Mouse (Mus musculus) lung, embryonic 15.5 days (tissue): ENCODE measurements at regions not wholly inside any gene's neighbourhood (a gene's known extent, or its start where the extent isn't known, plus 50 kb on each side); places are given as distances from the start of the nearest gene placed in this dataset.

Experiments
- ATAC-seq: fragments of 200-750 bp; cut with Nextera tagmentation; 2 replicates; pipeline ENCODE4 v1.8.0; 2017; ENCODE audit warnings: moderate number of reproducible peaks, borderline replicate concordance; ENCODE audit not compliant: low FRiP score, low TSS enrichment; ENCODE audit errors: extremely low read depth
- H3K27ac ChIP-seq: fragments of 300-500 bp; sonication (generic); 2 replicates; pipeline ENCODE4 v1.5.1; 2015; ENCODE audit warnings: moderate library complexity, mild to moderate bottlenecking, inconsistent platforms
- H3K27me3 ChIP-seq: fragments of 300-500 bp; sonication (generic); 2 replicates; pipeline ENCODE4 v1.6.1; 2015; ENCODE audit warnings: inconsistent platforms
- H3K36me3 ChIP-seq: fragments of 300-500 bp; sonication (generic); 2 replicates; pipeline ENCODE4 v1.6.1; 2015; ENCODE audit warnings: inconsistent platforms
- H3K4me1 ChIP-seq: fragments of 300-500 bp; sonication (generic); 2 replicates; pipeline ENCODE4 v1.6.1; 2015; ENCODE audit warnings: inconsistent platforms
- H3K4me2 ChIP-seq: fragments of 300-500 bp; sonication (generic); 2 replicates; pipeline ENCODE4 v1.6.1; 2015; ENCODE audit warnings: inconsistent platforms, mild to moderate bottlenecking, moderate library complexity
- H3K4me3 ChIP-seq: fragments of 300-500 bp; sonication (generic); 2 replicates; pipeline ENCODE4 v1.5.1; 2015; ENCODE audit warnings: mild to moderate bottlenecking, inconsistent platforms
- H3K9ac ChIP-seq: fragments of 300-500 bp; sonication (generic); 2 replicates; pipeline ENCODE4 v1.6.1; 2015; ENCODE audit warnings: inconsistent platforms
- H3K9me3 ChIP-seq: fragments of 300-500 bp; sonication (generic); 2 replicates; pipeline ENCODE4 v1.6.1; 2016; ENCODE audit warnings: inconsistent platforms
- WGBS: fragments of 180-500 bp; shearing (Covaris S2); methylation state at CpG from one replicate; pipeline ENCODE4 v1.1.7; 2015; 5-methylcytosine and 5-hydroxymethylcytosine counted together

- Histone ChIP-seq H3K27me3 (no peaks in the 10 kb centered on the region), H3K4me2 (no peak overlapping the region), H3K4me1 (no peaks in the 10 kb centered on the region), H3K9ac (no peak overlapping the region), H3K9me3 (no peaks in the 10 kb centered on the region), H3K4me3 (no peak overlapping the region), H3K36me3 (no peaks in the 10 kb centered on the region), H3K27ac (no peak overlapping the region)
- 54% methylated on average over 3 of the region's 3 CpGs for WGBS
- no peak for ATAC-seq
These were observed 54.8 kb downstream of the Tmem30b start for GRCm38 (mm10) chr12:73491370-73491769.

- no peak for ATAC-seq
- H3K27me3 ChIP-seq = no peaks in the 10 kb centered on the region
- H3K36me3 ChIP-seq = no peaks in the 10 kb centered on the region
- no peaks in the 10 kb centered on the region for H3K4me1 ChIP-seq
- WGBS = 87% methylated on average over 2 of the region's 2 CpGs
- H3K27ac ChIP-seq = no peak overlapping the region
- H3K4me2 ChIP-seq = no peak overlapping the region
- no peak overlapping the region for H3K9ac ChIP-seq
- H3K9me3 ChIP-seq = no peaks in the 10 kb centered on the region
- H3K4me3 ChIP-seq = no peak overlapping the region
These were observed 63.3 kb downstream of the Tmem30b start for GRCm38 (mm10) chr12:73482858-73483257.

- Histone ChIP-seq H3K27me3 (no peaks in the 10 kb centered on the region), H3K36me3 (no peaks in the 10 kb centered on the region), H3K4me2 (no peak overlapping the region), H3K9me3 (no peaks in the 10 kb centered on the region), H3K4me3 (no peak overlapping the region), H3K9ac (no peak overlapping the region), H3K4me1 (no peaks in the 10 kb centered on the region), H3K27ac (no peak overlapping the region)
- no peak for ATAC-seq
- WGBS = 73% methylated on average over 6 of the region's 6 CpGs
These were observed 63.9 kb downstream of the Tmem30b start for GRCm38 (mm10) chr12:73482275-73482674.

GRCm38 (mm10) chr12:73481705-73482104 lies 64.5 kb downstream of the Tmem30b start:
- Histone ChIP-seq H3K27ac (no peak overlapping the region), H3K36me3 (no peaks in the 10 kb centered on the region), H3K4me1 (no peaks in the 10 kb centered on the region), H3K9ac (no peak overlapping the region), H3K9me3 (no peaks in the 10 kb centered on the region), H3K27me3 (no peaks in the 10 kb centered on the region), H3K4me2 (no peak overlapping the region), H3K4me3 (no peak overlapping the region)
- ATAC-seq = no peak
- 86% methylated on average over 3 of the region's 3 CpGs for WGBS

GRCm38 (mm10) chr12:73481165-73481564 lies 65.0 kb downstream of the Tmem30b start:
- H3K4me3 ChIP-seq = no peak overlapping the region
- no peaks in the 10 kb centered on the region for H3K36me3 ChIP-seq
- no peak for ATAC-seq
- H3K4me1 ChIP-seq = no peaks in the 10 kb centered on the region
- no peak overlapping the region for H3K9ac ChIP-seq
- WGBS = 87% methylated on average over 6 of the region's 6 CpGs
- no peak overlapping the region for H3K27ac ChIP-seq
- no peaks in the 10 kb centered on the region for H3K27me3 ChIP-seq
- no peak overlapping the region for H3K4me2 ChIP-seq
- no peaks in the 10 kb centered on the region for H3K9me3 ChIP-seq

GRCm38 (mm10) chr12:73480610-73480971 lies 65.6 kb downstream of the Tmem30b start:
- Histone ChIP-seq H3K9ac (no peak overlapping the region), H3K4me2 (no peak overlapping the region), H3K9me3 (no peaks in the 10 kb centered on the region), H3K27me3 (no peaks in the 10 kb centered on the region), H3K4me3 (no peak overlapping the region), H3K4me1 (no peaks in the 10 kb centered on the region), H3K36me3 (no peaks in the 10 kb centered on the region), H3K27ac (no peak overlapping the region)
- 87% methylated on average over 6 of the region's 6 CpGs for WGBS
- ATAC-seq = no peak

GRCm38 (mm10) chr12:73479932-73480609 lies 66.1 kb downstream of the Tmem30b start:
- no peak for ATAC-seq
- no peak overlapping the region for H3K9ac ChIP-seq
- H3K4me1 ChIP-seq = no peaks in the 10 kb centered on the region
- no peaks in the 10 kb centered on the region for H3K27me3 ChIP-seq
- no peak overlapping the region for H3K4me3 ChIP-seq
- no peak overlapping the region for H3K27ac ChIP-seq
- H3K4me2 ChIP-seq = no peak overlapping the region
- no peaks in the 10 kb centered on the region for H3K9me3 ChIP-seq
- WGBS = 77% methylated on average over 15 of the region's 15 CpGs
- H3K36me3 ChIP-seq = no peaks in the 10 kb centered on the region

- no peak overlapping the region for H3K4me2 ChIP-seq
- WGBS = 87% methylated on average over 4 of the region's 4 CpGs
- no peaks in the 10 kb centered on the region for H3K36me3 ChIP-seq
- ATAC-seq = no peak
- no peak overlapping the region for H3K4me3 ChIP-seq
- no peak overlapping the region for H3K27ac ChIP-seq
- no peak overlapping the region for H3K9ac ChIP-seq
- H3K9me3 ChIP-seq = no peaks in the 10 kb centered on the region
- H3K27me3 ChIP-seq = no peaks in the 10 kb centered on the region
- no peaks in the 10 kb centered on the region for H3K4me1 ChIP-seq
These were observed 67.6 kb downstream of the Tmem30b start for GRCm38 (mm10) chr12:73478641-73479040.

- H3K4me3 ChIP-seq = no peak overlapping the region
- H3K9ac ChIP-seq = no peak overlapping the region
- H3K27me3 ChIP-seq = no peaks in the 10 kb centered on the region
- no peaks in the 10 kb centered on the region for H3K9me3 ChIP-seq
- H3K36me3 ChIP-seq = no peaks in the 10 kb centered on the region
- ATAC-seq = no peak
- WGBS = 2% methylated on average over 7 of the region's 7 CpGs
- peak overlapping the region; percentile 6; the same call in 1 of the 2 replicates for H3K4me2 ChIP-seq
- no peaks in the 10 kb centered on the region for H3K4me1 ChIP-seq
- no peak overlapping the region for H3K27ac ChIP-seq
These were observed 69.8 kb downstream of the Tmem30b start for GRCm38 (mm10) chr12:73476421-73476858.

- Histone ChIP-seq H3K36me3 (no peaks in the 10 kb centered on the region), H3K4me1 (no peaks in the 10 kb centered on the region), H3K9me3 (no peaks in the 10 kb centered on the region), H3K4me3 (no peak overlapping the region), H3K9ac (no peak overlapping the region), H3K27ac (no peak overlapping the region), H3K27me3 (no peaks in the 10 kb centered on the region), H3K4me2 (no peak overlapping the region)
- WGBS = 50% methylated on average over 3 of the region's 3 CpGs
- no peak for ATAC-seq
These were observed 70.4 kb downstream of the Tmem30b start for GRCm38 (mm10) chr12:73475774-73476173.

GRCm38 (mm10) chr12:73475020-73475419 lies 71.2 kb downstream of the Tmem30b start:
- Histone ChIP-seq H3K27ac (no peak overlapping the region), H3K27me3 (no peaks in the 10 kb centered on the region), H3K36me3 (no peaks in the 10 kb centered on the region), H3K4me2 (no peak overlapping the region), H3K4me3 (no peak overlapping the region), H3K9ac (no peak overlapping the region), H3K9me3 (no peaks in the 10 kb centered on the region), H3K4me1 (no peaks in the 10 kb centered on the region)
- no peak for ATAC-seq
- WGBS = 29% methylated on average over 5 of the region's 5 CpGs

GRCm38 (mm10) chr12:73473111-73473510 lies 73.1 kb downstream of the Tmem30b start:
- H3K4me3 ChIP-seq = no peak overlapping the region
- WGBS = 63% methylated on average over 4 of the region's 4 CpGs
- no peaks in the 10 kb centered on the region for H3K9me3 ChIP-seq
- ATAC-seq = no peak
- H3K9ac ChIP-seq = no peak overlapping the region
- no peaks in the 10 kb centered on the region for H3K36me3 ChIP-seq
- no peak overlapping the region for H3K4me2 ChIP-seq
- no peaks in the 10 kb centered on the region for H3K4me1 ChIP-seq
- no peaks in the 10 kb centered on the region for H3K27me3 ChIP-seq
- no peak overlapping the region for H3K27ac ChIP-seq

- WGBS = 66% methylated on average over 9 of the region's 9 CpGs
- ATAC-seq = no peak
- H3K9ac ChIP-seq = no peak overlapping the region
- H3K36me3 ChIP-seq = no peaks in the 10 kb centered on the region
- no peaks in the 10 kb centered on the region for H3K4me1 ChIP-seq
- H3K27me3 ChIP-seq = no peaks in the 10 kb centered on the region
- no peak overlapping the region for H3K4me2 ChIP-seq
- H3K9me3 ChIP-seq = no peaks in the 10 kb centered on the region
- no peak overlapping the region for H3K4me3 ChIP-seq
- no peak overlapping the region for H3K27ac ChIP-seq
These were observed 74.2 kb downstream of the Tmem30b start for GRCm38 (mm10) chr12:73471966-73472365.
